Mouse (Mus musculus) spleen, adult 2 months (tissue): ENCODE measurements around the gene Glg1. TPM values are rescaled to one million over a fixed set of nuclear protein-coding genes. Genes with fewer than 3 reads are reported as not detected.
"Not testable (repeated sequence)": the region's sequence is repeated elsewhere in the genome, so short reads cannot be mapped to it uniquely, and the experiment has no call there.

Experiments used
- DNase-seq, 2 experiments: peaks; one replicate each; pipeline versions ENCODE4 v3.0.0 to v3.0.0-alpha.2; 2012 to 2021; ENCODE audit warnings: low spot score in 2 of 2, low read depth in 1 of 2
- H3K27ac ChIP-seq: fragments of 200-500 bp; 2 replicates; pipeline ENCODE4 v1.5.1; 2012; ENCODE audit warnings: low read length, inconsistent platforms; ENCODE audit not compliant: insufficient read depth
- H3K27me3 ChIP-seq: fragments of 200-500 bp; 2 replicates; pipeline ENCODE4 v1.6.1; 2012; ENCODE audit warnings: mild to moderate bottlenecking, moderate library complexity, low read length, inconsistent platforms; ENCODE audit not compliant: control insufficient read depth, insufficient read depth
- H3K36me3 ChIP-seq: fragments of 200-500 bp; 2 replicates; pipeline ENCODE4 v1.6.1; 2012; ENCODE audit warnings: mild to moderate bottlenecking, low read length, inconsistent platforms; ENCODE audit not compliant: control insufficient read depth, insufficient read depth
- H3K4me1 ChIP-seq: fragments of 200-500 bp; 2 replicates; pipeline ENCODE4 v1.6.1; 2011; ENCODE audit warnings: inconsistent platforms; ENCODE audit not compliant: control insufficient read depth, insufficient read depth, insufficient read length
- H3K4me3 ChIP-seq: fragments of 200-500 bp; 2 replicates; pipeline ENCODE4 v1.5.1; 2011; ENCODE audit warnings: mild to moderate bottlenecking, inconsistent platforms; ENCODE audit not compliant: insufficient read depth, insufficient read length; ENCODE audit errors: extremely low read depth
- CTCF ChIP-seq: fragments of 200-500 bp; IDR thresholded peaks from 2 replicates; pipeline ENCODE4 v1.5.1; 2011; ENCODE audit warnings: mild to moderate bottlenecking, inconsistent platforms; ENCODE audit not compliant: insufficient read depth, insufficient read length, insufficient replicate concordance; ENCODE audit errors: extremely low read depth
- POLR2A ChIP-seq: fragments of 200-500 bp; IDR thresholded peaks from 2 replicates; pipeline ENCODE4 v1.6.1; 2011; ENCODE audit warnings: low read depth, low read length, inconsistent platforms
- WGBS: fragments of 180-500 bp; shearing (Covaris S2); methylation state at CpG from one replicate; pipeline ENCODE4 v1.1.7; 2018; 5-methylcytosine and 5-hydroxymethylcytosine counted together
- polyA plus RNA-seq: library from polyadenylated mRNA; depleted of rRNA; stranded (reverse); fragments of >200 nt; gene quantifications from 2 replicates; pipeline ENCODE4 v1.2.3, GENCODE M21; 2012

The Glg1 gene
- polyA plus RNA-seq, 1 experiment = 22.6 TPM

DNA sequence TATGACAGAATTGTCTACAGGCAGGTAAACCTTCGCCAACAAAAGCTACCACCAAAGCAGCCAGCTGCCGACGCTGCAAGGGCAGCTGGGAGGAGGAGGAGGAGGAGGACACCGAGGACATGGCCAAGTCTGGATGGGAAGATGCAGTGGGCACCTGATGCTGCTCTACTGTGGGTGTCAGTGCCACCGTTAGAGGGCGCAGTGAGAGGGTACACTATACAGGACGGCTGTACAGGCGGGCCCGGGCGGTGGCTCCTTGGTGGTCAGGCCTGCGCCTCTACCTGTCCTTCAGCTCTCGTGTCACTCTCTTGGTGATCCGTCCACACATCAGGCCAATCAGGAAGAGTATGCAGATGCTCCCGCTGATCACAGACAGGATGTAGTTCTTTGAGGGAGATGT lies 101.4 kb downstream of the Glg1 start:
- DNase-seq = peak in 1 of 2 experiments; percentile 35
- TF ChIP-seq CTCF = 0 out of 2 replicates have a peak, but pooled peaks have one; percentile 45
- TF ChIP-seq POLR2A = no peak
- H3K36me3 ChIP-seq = peaks cover 41% of the 10 kb centered on the region
- no peak overlapping the region for H3K27ac ChIP-seq
- WGBS = 68% methylated on average over 14 of the region's 14 CpGs
- no peak overlapping the region for H3K4me3 ChIP-seq
- H3K27me3 ChIP-seq = no peaks in the 10 kb centered on the region
- H3K4me1 ChIP-seq = no peaks in the 10 kb centered on the region

DNA sequence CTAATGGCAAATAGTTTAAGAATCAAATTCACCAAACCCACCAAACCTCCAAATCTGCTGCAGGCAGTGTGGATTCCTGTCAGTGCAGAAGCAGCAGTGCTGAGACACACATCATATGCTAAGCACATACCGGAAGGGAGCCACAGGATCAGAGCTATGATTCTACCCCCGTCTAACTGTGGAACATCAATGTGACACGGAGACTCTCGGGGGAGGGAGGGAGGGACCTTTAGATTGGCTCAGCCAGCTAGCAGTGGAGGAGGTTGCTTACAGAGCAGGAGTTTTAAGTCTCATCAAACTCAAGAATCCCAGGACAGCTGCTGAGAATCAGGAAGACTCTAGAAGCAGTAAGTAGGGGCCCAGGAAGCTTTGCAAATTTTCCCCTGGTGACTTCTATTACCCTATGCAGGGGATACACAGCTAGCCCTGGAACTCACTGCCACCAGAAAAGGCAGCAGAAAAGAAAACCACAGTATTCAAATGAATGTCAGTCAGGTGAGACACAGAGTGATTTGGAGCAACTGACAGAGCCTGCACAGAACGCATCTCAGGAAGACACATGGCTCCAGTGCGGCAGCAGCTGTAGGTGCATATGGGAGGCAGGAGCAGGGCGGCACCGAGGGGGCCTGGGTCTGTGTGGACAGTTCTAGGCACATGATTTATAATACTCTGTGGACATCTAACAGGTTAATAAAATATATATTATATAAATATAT lies 103.1 kb downstream of the Glg1 start:
- Histone ChIP-seq H3K27ac (no peak overlapping the region), H3K36me3 (peaks cover 28% of the 10 kb centered on the region), H3K4me3 (no peak overlapping the region), H3K27me3 (no peaks in the 10 kb centered on the region), H3K4me1 (no peaks in the 10 kb centered on the region)
- no peak for DNase-seq
- WGBS = 86% methylated on average over 8 of the region's 8 CpGs
- no peak for TF ChIP-seq POLR2A
- TF ChIP-seq CTCF = no peak

DNA sequence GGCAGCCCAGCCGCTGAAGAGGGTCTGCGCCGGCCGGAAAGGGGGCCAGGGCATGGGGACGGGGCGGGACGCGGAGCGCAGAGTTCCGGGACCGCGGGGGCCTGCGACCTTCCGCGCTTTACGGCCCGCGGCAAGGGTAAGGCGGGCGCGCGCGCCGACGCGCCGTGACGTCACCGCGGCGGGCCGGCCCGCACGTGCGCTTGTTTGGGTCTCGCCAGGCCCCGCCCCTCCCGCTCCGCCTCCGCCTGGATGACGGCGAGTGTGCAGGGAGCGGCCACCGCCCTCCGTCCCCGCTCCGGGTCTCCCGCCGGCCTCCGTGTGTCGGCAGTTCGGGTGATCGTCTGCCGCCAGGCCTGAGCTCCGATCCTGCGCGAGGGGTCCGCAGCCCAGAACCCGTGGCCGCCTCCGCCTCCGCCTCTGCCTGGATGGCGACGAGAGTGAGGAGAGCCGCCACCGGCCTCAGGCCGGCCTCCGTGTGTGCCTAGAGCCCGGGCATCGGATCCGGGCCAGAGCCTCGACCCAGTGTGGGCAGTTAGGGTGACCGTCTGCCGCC lies 113.5 kb downstream of the Glg1 start:
- not testable (repeated sequence) for H3K27ac ChIP-seq
- under 1% methylated on average over 41 of the region's 74 CpGs for WGBS

DNA sequence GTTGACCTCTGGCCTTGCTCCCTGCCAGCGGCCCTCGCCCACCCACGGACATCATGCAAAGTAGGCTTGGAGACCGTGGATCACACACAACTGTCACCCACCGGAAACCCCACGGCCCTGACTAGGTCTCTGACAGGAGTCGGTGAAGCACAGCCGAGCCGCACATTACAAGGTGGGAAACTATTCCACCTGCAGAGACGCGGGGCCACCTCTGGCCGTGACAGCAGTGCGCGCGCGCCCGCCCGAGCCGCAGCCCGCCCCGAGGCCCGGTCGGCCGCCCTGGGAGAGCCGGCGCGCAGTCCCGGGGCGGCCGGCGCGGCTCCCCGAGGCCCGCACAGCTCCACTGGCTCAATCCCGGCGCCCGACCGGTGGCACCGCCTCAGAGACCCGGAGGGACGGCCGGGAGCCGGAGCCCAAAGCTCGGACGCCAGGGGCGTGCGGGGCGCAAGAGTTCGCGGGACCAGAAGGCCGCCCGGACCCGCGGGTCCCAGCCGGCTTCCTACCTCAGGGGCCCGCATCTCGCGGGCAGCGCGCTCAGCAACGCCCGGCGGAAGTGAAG lies 114.0 kb downstream of the Glg1 start:
- WGBS = 1% methylated on average over 48 of the region's 63 CpGs
- H3K36me3 ChIP-seq, H3K27ac ChIP-seq, H3K4me1 ChIP-seq, H3K27me3 ChIP-seq: not testable (repeated sequence)
- peak in 1 of 2 experiments; percentile 8 for DNase-seq
- H3K4me3 ChIP-seq = peak overlapping the region; percentile 69

More for the DNA sequence above, 113.5 kb downstream of the Glg1 start:
- DNase-seq = peak; percentile 78 to 90
- peak overlapping the region; percentile 74 for H3K4me3 ChIP-seq
- H3K36me3 ChIP-seq, H3K27me3 ChIP-seq, H3K4me1 ChIP-seq: not testable (repeated sequence)

DNA sequence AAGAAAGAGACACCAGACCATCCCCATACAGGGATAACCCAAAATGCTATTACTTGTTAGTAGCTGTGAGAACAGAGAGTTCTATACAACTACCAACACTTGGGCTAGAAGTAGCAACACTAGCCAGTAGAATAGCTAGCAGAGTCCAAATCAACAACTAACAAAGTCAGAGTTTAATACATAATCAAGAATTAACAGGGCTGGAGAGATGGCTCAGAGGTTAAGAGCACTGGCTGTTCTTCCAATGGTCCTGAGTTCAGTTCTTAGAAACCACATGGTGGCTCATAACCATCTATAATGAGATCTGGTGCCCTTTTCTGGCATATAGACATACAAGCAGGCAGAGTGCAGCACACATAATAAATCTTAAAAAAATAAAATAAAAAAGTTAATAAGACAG lies 116.5 kb downstream of the Glg1 start:
- no peak overlapping the region for H3K4me3 ChIP-seq
- H3K27ac ChIP-seq = no peak overlapping the region
- peaks cover 4% of the 10 kb centered on the region; the same call in 1 of the 2 replicates for H3K4me1 ChIP-seq
- H3K27me3 ChIP-seq = no peaks in the 10 kb centered on the region
- no peaks in the 10 kb centered on the region for H3K36me3 ChIP-seq
- no peak for DNase-seq
- TF ChIP-seq POLR2A (no peak), CTCF (no peak)

DNA sequence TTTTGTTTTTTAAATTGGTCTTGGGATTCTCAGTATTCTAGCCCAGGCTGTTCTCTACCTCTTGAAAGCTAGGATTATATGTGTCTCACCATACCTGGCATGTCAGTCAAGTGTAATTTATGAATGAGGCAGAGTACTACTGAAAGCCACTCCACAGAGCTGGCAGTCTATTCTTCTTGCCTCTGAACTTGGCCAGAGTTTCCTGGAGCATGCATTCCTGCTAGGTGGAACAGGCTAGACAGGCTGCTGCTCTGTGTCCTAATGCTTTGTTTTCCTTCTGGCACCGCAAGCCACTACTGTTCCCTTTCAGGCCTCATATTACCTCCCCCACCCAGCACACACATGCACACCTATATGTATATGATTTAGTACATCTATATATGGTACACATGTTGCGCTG lies 128.3 kb downstream of the Glg1 start:
- Histone ChIP-seq H3K27ac (no peak overlapping the region), H3K4me1 (no peaks in the 10 kb centered on the region), H3K4me3 (no peak overlapping the region), H3K36me3 (peaks cover 38% of the 10 kb centered on the region), H3K27me3 (no peaks in the 10 kb centered on the region)
- no peak for DNase-seq
- TF ChIP-seq CTCF = no peak
- TF ChIP-seq POLR2A = no peak
- 98% methylated on average over 2 of the region's 2 CpGs for WGBS

DNA sequence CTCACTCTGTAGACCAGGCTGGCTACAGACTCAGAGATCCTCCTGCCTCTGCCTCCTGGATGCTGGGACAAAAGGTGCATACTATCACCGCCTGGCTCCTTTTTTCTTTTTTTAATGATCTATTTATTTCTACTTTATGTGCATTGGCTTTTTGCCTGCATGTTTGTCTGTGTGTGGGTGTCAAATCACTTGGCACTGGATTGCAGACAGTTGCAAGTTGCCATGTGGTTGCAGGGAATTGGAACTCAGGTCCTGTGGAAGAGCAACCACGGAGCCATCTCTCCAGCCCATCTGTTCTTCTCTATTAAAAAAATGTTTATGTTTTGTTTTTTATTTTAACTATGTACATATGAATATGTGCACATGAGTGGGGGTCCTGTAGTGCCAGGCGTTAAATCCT lies 139.5 kb downstream of the Glg1 start:
- H3K4me1 ChIP-seq = no peaks in the 10 kb centered on the region
- no peak for TF ChIP-seq POLR2A
- TF ChIP-seq CTCF = no peak
- H3K4me3 ChIP-seq = no peak overlapping the region
- H3K36me3 ChIP-seq = peaks cover 34% of the 10 kb centered on the region
- H3K27me3 ChIP-seq = no peaks in the 10 kb centered on the region
- 93% methylated on average over 3 of the region's 3 CpGs for WGBS
- no peak for DNase-seq
- no peak overlapping the region for H3K27ac ChIP-seq
